In the genomic region with DNA sequence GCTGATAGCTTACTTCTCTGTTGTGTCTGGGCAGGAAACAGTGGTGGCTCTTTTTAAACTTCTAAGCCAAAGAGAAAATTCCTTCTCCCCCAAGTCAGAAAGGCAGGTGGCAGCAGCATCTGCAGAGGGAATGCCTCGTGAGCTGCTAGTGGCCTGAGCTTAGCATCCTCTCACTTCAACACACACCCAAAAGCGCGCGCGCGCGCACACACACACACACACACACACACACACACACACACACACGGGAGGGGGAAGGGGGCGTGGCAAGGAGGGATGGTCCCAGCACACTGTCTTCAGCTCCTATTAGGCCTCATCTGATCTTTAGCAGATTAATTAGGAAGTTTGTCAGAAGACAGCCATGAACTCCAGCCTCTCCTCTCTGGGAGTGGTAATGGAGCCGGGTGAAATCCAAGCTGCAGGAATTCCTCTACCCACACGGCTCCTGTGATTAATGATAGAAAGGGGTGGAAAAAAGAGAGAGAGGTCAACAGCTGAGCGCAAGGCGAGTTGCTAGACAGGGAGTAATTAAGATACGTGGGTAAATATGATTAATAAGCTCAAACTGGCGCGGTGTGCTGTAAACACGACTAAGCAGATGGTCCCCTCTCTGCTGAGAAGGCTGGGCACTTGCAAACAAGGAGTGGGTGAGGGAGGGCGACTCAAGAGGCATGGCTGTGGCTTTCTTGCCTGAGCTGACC, we compare ENCODE assay signal across 10 mouse cellular contexts.
DNase-seq lines count a peak whose midpoint lies in the region; ATAC-seq and TF ChIP-seq lines count a peak whose summit lies in the region.
"Had no signal": no experiment of that assay in that cellular context is flagged by ENCODE, and none has a peak within 500 bp of the region (broad histone marks: within the 10 kb centered on the region; RNA-seq: fewer than 3 reads in every experiment).

No protein-coding gene starts in this region.

- H3K4me3 ChIP-seq in midbrain, embryonic 16.5 days (ENCODE audit: low read depth, low read length): no peak overlapping the region
- H3K4me3 ChIP-seq in midbrain, embryonic 11.5 days (ENCODE audit: low read depth, low read length): no peak overlapping the region
- H3K4me3 ChIP-seq in intestine, embryonic 16.5 days (ENCODE audit: low read length): no peak overlapping the region
- no peak overlapping the region for H3K4me3 ChIP-seq in stomach, postnatal 0 days (ENCODE audit: low read depth, low read length)
- H3K4me3 ChIP-seq in liver, postnatal 0 days (ENCODE audit: low read depth, low read length): no peak overlapping the region
- H3K4me3 ChIP-seq: layer of hippocampus, adult 2 months; midbrain, embryonic 12.5 days had no signal

- TF ChIP-seq EP300 in stomach, postnatal 0 days (optimal IDR thresholded peaks at IDR 0.05): no peak
- TF ChIP-seq EP300 in liver, postnatal 0 days (IDR thresholded peaks at IDR 0.05; ENCODE audit: low read depth): no peak

- 59% methylated on average over 18 of the region's 18 CpGs for WGBS in midbrain, embryonic 16.5 days
- WGBS in midbrain, embryonic 11.5 days: 83% methylated on average over 17 of the region's 18 CpGs
- WGBS in intestine, embryonic 16.5 days: 41% methylated on average over 18 of the region's 18 CpGs
- 36% methylated on average over 17 of the region's 18 CpGs for WGBS in stomach, postnatal 0 days
- WGBS in liver, postnatal 0 days (ENCODE audit: insufficient replicate concordance): 68% methylated on average over 18 of the region's 18 CpGs

- no peak overlapping the region for H3K4me2 ChIP-seq in midbrain, embryonic 16.5 days (ENCODE audit: low read length)
- no peak overlapping the region for H3K4me2 ChIP-seq in midbrain, embryonic 11.5 days
- H3K4me2 ChIP-seq in intestine, embryonic 16.5 days (ENCODE audit: low read depth, low read length): no peak overlapping the region
- no peak overlapping the region for H3K4me2 ChIP-seq in stomach, postnatal 0 days (replicated peaks; ENCODE audit: low read depth)
- H3K4me2 ChIP-seq in liver, postnatal 0 days (ENCODE audit: low read depth, low read length): no peak overlapping the region
- H3K4me2 ChIP-seq: midbrain, embryonic 12.5 days had no signal

- H3K36me3 ChIP-seq in midbrain, embryonic 16.5 days (ENCODE audit: control insufficient read depth, insufficient read depth, low read length): no peaks in the 10 kb centered on the region
- no peaks in the 10 kb centered on the region for H3K36me3 ChIP-seq in midbrain, embryonic 11.5 days (ENCODE audit: control insufficient read depth, insufficient read depth, low read length)
- H3K36me3 ChIP-seq in intestine, embryonic 16.5 days (ENCODE audit: control insufficient read depth, insufficient read depth, low read length): no peaks in the 10 kb centered on the region
- no peaks in the 10 kb centered on the region for H3K36me3 ChIP-seq in stomach, postnatal 0 days (ENCODE audit: control insufficient read depth, insufficient read depth, low read length)
- H3K36me3 ChIP-seq in liver, postnatal 0 days (replicated peaks; ENCODE audit: insufficient read depth, low read length): no peaks in the 10 kb centered on the region
- H3K36me3 ChIP-seq: midbrain, embryonic 12.5 days had no signal

- DNase-seq in cerebellum, adult 9-11 months: peak; percentile 5
- no peak for DNase-seq in cerebellum, adult 11 months
- DNase-seq in midbrain, embryonic 11.5 days (ENCODE audit: low spot score, missing footprints): no peak
- peak; percentile 45 for DNase-seq in stomach, postnatal 0 days (ENCODE audit: low spot score)
- no peak for DNase-seq in left cerebral cortex, adult 8-10 months (ENCODE audit: low spot score in 2 of 2)
- DNase-seq in liver, postnatal 0 days: no peak

- H3K27me3 ChIP-seq in midbrain, embryonic 16.5 days (ENCODE audit: control insufficient read depth, insufficient read depth, low read depth, low read length): no peaks in the 10 kb centered on the region
- H3K27me3 ChIP-seq in midbrain, embryonic 11.5 days (ENCODE audit: control insufficient read depth, insufficient read depth, low read length): no peaks in the 10 kb centered on the region
- no peaks in the 10 kb centered on the region for H3K27me3 ChIP-seq in intestine, embryonic 16.5 days (replicated peaks; ENCODE audit: control insufficient read depth, insufficient read depth, low read length)
- H3K27me3 ChIP-seq in stomach, postnatal 0 days (ENCODE audit: control insufficient read depth, insufficient read depth, low read length): no peaks in the 10 kb centered on the region
- H3K27me3 ChIP-seq in liver, postnatal 0 days (ENCODE audit: insufficient read depth, low read length): no peaks in the 10 kb centered on the region
- H3K27me3 ChIP-seq: midbrain, embryonic 12.5 days had no signal

- 0 out of 2 replicates have a peak, but pooled peaks have one; percentile 34 for ATAC-seq in midbrain, embryonic 16.5 days
- ATAC-seq in midbrain, embryonic 11.5 days (ENCODE audit: low FRiP score): no peak
- ATAC-seq in intestine, embryonic 16.5 days: 0 out of 2 replicates have a peak, but pooled peaks have one; percentile 47
- no peak for ATAC-seq in stomach, postnatal 0 days (ENCODE audit: low FRiP score, low TSS enrichment)
- ATAC-seq in liver, postnatal 0 days: no peak

- H3K9ac ChIP-seq in midbrain, embryonic 16.5 days (ENCODE audit: low read depth, low read length): no peak overlapping the region
- H3K9ac ChIP-seq in midbrain, embryonic 11.5 days (ENCODE audit: low read length): no peak overlapping the region
- no peak overlapping the region for H3K9ac ChIP-seq in intestine, embryonic 16.5 days (ENCODE audit: low read depth, low read length)
- no peak overlapping the region for H3K9ac ChIP-seq in stomach, postnatal 0 days (ENCODE audit: low read length)
- no peak overlapping the region for H3K9ac ChIP-seq in liver, postnatal 0 days (replicated peaks)
- H3K9ac ChIP-seq: midbrain, embryonic 12.5 days had no signal

- no peak overlapping the region for H3K27ac ChIP-seq in midbrain, embryonic 16.5 days (ENCODE audit: low read length)
- H3K27ac ChIP-seq in midbrain, embryonic 11.5 days (ENCODE audit: low read depth, low read length): no peak overlapping the region
- no peak overlapping the region for H3K27ac ChIP-seq in intestine, embryonic 16.5 days (ENCODE audit: low read length)
- no peak overlapping the region for H3K27ac ChIP-seq in stomach, postnatal 0 days (replicated peaks)
- no peak overlapping the region for H3K27ac ChIP-seq in liver, postnatal 0 days (ENCODE audit: low read depth)
- H3K27ac ChIP-seq: layer of hippocampus, adult 2 months; midbrain, embryonic 12.5 days had no signal

- no peak for TF ChIP-seq CTCF in stomach, postnatal 0 days (IDR thresholded peaks at IDR 0.05; ENCODE audit: low read depth)
- TF ChIP-seq CTCF in liver, postnatal 0 days (IDR thresholded peaks at IDR 0.05; ENCODE audit: low read depth): no peak

- H3K4me1 ChIP-seq in midbrain, embryonic 16.5 days (ENCODE audit: control insufficient read depth, insufficient read depth, low read length): peaks cover 13% of the 10 kb centered on the region
- H3K4me1 ChIP-seq in midbrain, embryonic 11.5 days (ENCODE audit: control insufficient read depth, insufficient read depth, low read length): no peaks in the 10 kb centered on the region; the same call in none of the 2 replicates
- peaks cover 15% of the 10 kb centered on the region for H3K4me1 ChIP-seq in intestine, embryonic 16.5 days (ENCODE audit: control insufficient read depth, insufficient read depth, low read length)
- no peaks in the 10 kb centered on the region for H3K4me1 ChIP-seq in stomach, postnatal 0 days (replicated peaks; ENCODE audit: control insufficient read depth, insufficient read depth)
- H3K4me1 ChIP-seq in liver, postnatal 0 days (ENCODE audit: insufficient read depth): no peaks in the 10 kb centered on the region

- no peaks in the 10 kb centered on the region for H3K9me3 ChIP-seq in midbrain, embryonic 16.5 days (replicated peaks; ENCODE audit: control insufficient read depth, low read length, poor library complexity, severe bottlenecking)
- H3K9me3 ChIP-seq in midbrain, embryonic 11.5 days (ENCODE audit: control insufficient read depth, low read length): no peaks in the 10 kb centered on the region
- no peaks in the 10 kb centered on the region for H3K9me3 ChIP-seq in intestine, embryonic 16.5 days (ENCODE audit: control insufficient read depth, low read length)
- H3K9me3 ChIP-seq in stomach, postnatal 0 days (ENCODE audit: control insufficient read depth, low read length): no peaks in the 10 kb centered on the region
- no peaks in the 10 kb centered on the region for H3K9me3 ChIP-seq in liver, postnatal 0 days (ENCODE audit: low read length)
- H3K9me3 ChIP-seq: midbrain, embryonic 12.5 days had no signal

Comparison
In these comparisons a context has a peak if more than half of its experiments do, and no peak if none do; other contexts are left out.
1. DNase-seq: peak in cerebellum, adult 9-11 months (single experiment) and stomach, postnatal 0 days (single experiment); none in cerebellum, adult 11 months (single experiment), midbrain, embryonic 11.5 days (single experiment), left cerebral cortex, adult 8-10 months (0 of 2) and liver, postnatal 0 days (single experiment).
2. ATAC-seq: peak in midbrain, embryonic 16.5 days (single experiment) and intestine, embryonic 16.5 days (single experiment); none in midbrain, embryonic 11.5 days (single experiment), stomach, postnatal 0 days (single experiment) and liver, postnatal 0 days (single experiment).